Mouse (Mus musculus): ENCODE measurements around the gene Trp53i13. TPM values are rescaled to one million over a fixed set of nuclear protein-coding genes. Genes with fewer than 3 reads are reported as not detected.

Gene Trp53i13
- polyA plus RNA-seq, 1 experiment from 2014 or later, result 23.5 TPM

GRCm38 (mm10) chr11:77516553-77517425, 1.0 kb upstream of the Trp53i13 start:
- no peak for ATAC-seq (ENCODE audit: extremely low read depth, insufficient number of reproducible peaks, low FRiP score, low TSS enrichment)
- Histone ChIP-seq H3K4me2 (no peak overlapping the region), H3K9me3 (no peaks in the 10 kb centered on the region), H3K36me3 (no peaks in the 10 kb centered on the region), H3K27me3 (replicated peaks) (peaks cover 34% of the 10 kb centered on the region), H3K27ac (replicated peaks) (no peak overlapping the region), H3K9ac (no peak overlapping the region), H3K4me3 (no peak overlapping the region), H3K4me1 (peaks cover 38% of the 10 kb centered on the region)
- WGBS, result 74% methylated on average over 5 of the region's 5 CpGs

- ATAC-seq (ENCODE audit: extremely low read depth, insufficient number of reproducible peaks, low FRiP score, low TSS enrichment), result 0 out of 2 replicates have a peak, but pooled peaks have one; percentile 32
- peak within 1 kb of the TSS; percentile 75 for H3K4me3 ChIP-seq
- H3K27me3 ChIP-seq (replicated peaks), result peaks cover 34% of the 10 kb centered on the region
- H3K4me1 ChIP-seq, result peaks cover 40% of the 10 kb centered on the region
- under 1% methylated on average over 60 of the region's 72 CpGs for WGBS
- H3K4me2 ChIP-seq, result peak within 1 kb of the TSS; percentile 86
- H3K9ac ChIP-seq, result peak within 1 kb of the TSS; percentile 82
- no peaks in the 10 kb centered on the region for H3K9me3 ChIP-seq
- H3K36me3 ChIP-seq, result peaks cover 7% of the 10 kb centered on the region
- peak within 1 kb of the TSS; percentile 71 for H3K27ac ChIP-seq (replicated peaks)
Observed at GRCm38 (mm10) chr11:77514832-77515636, 746 bp downstream of the Trp53i13 start, which contains the start of gene Abhd15. Abhd15 (plus strand) TSS chr11:77515121.

- peak overlapping the region; percentile 86 for H3K4me2 ChIP-seq
- H3K36me3 ChIP-seq, result peaks cover 13% of the 10 kb centered on the region
- WGBS, result 2% methylated on average over 19 of the region's 19 CpGs
- H3K4me1 ChIP-seq, result peaks cover 40% of the 10 kb centered on the region
- H3K27ac ChIP-seq (replicated peaks), result peak overlapping the region; percentile 48
- peak overlapping the region; percentile 82 for H3K9ac ChIP-seq
- no peaks in the 10 kb centered on the region for H3K9me3 ChIP-seq
- H3K4me3 ChIP-seq, result peak overlapping the region; percentile 75
- peaks cover 34% of the 10 kb centered on the region for H3K27me3 ChIP-seq (replicated peaks)
- no peak for ATAC-seq (ENCODE audit: extremely low read depth, insufficient number of reproducible peaks, low FRiP score, low TSS enrichment)
Observed at GRCm38 (mm10) chr11:77514281-77514831, 1.4 kb downstream of the Trp53i13 start.

GRCm38 (mm10) chr11:77513811-77514170, 2.0 kb downstream of the Trp53i13 start:
- 7% methylated on average over 10 of the region's 10 CpGs for WGBS
- ATAC-seq (ENCODE audit: extremely low read depth, insufficient number of reproducible peaks, low FRiP score, low TSS enrichment), result no peak
- H3K4me3 ChIP-seq, result peak overlapping the region; percentile 75

GRCm38 (mm10) chr11:77512891-77513810, 2.6 kb downstream of the Trp53i13 start:
- under 1% methylated on average over 62 of the region's 84 CpGs for WGBS

More at GRCm38 (mm10) chr11:77513811-77514170, 2.0 kb downstream of the Trp53i13 start:
- H3K4me1 ChIP-seq, result peaks cover 42% of the 10 kb centered on the region
- peak overlapping the region; percentile 86 for H3K4me2 ChIP-seq
- H3K27me3 ChIP-seq (replicated peaks), result peaks cover 33% of the 10 kb centered on the region
- H3K9ac ChIP-seq, result peak overlapping the region; percentile 82
- peak overlapping the region; percentile 71 for H3K27ac ChIP-seq (replicated peaks)
- no peaks in the 10 kb centered on the region for H3K9me3 ChIP-seq
- H3K36me3 ChIP-seq, result peaks cover 18% of the 10 kb centered on the region

GRCm38 (mm10) chr11:77511336-77511735, 4.4 kb downstream of the Trp53i13 start:
- WGBS, result 73% methylated on average over 5 of the region's 5 CpGs
- ATAC-seq (ENCODE audit: extremely low read depth, insufficient number of reproducible peaks, low FRiP score, low TSS enrichment), result no peak
- H3K4me2 ChIP-seq, result no peak overlapping the region
- peaks cover 51% of the 10 kb centered on the region for H3K4me1 ChIP-seq
- no peak overlapping the region for H3K4me3 ChIP-seq
- no peaks in the 10 kb centered on the region for H3K9me3 ChIP-seq
- peaks cover 37% of the 10 kb centered on the region for H3K36me3 ChIP-seq
- peaks cover 10% of the 10 kb centered on the region for H3K27me3 ChIP-seq (replicated peaks)
- H3K9ac ChIP-seq, result no peak overlapping the region
- H3K27ac ChIP-seq (replicated peaks), result no peak overlapping the region

More at GRCm38 (mm10) chr11:77512891-77513810, 2.6 kb downstream of the Trp53i13 start:
- H3K4me1 ChIP-seq, result peaks cover 47% of the 10 kb centered on the region
- peak overlapping the region; percentile 75 for H3K4me3 ChIP-seq
- H3K27me3 ChIP-seq (replicated peaks), result peaks cover 26% of the 10 kb centered on the region
- H3K4me2 ChIP-seq, result peak overlapping the region; percentile 86
- no peaks in the 10 kb centered on the region for H3K9me3 ChIP-seq
- peak overlapping the region; percentile 90 for H3K9ac ChIP-seq
- H3K36me3 ChIP-seq, result peaks cover 22% of the 10 kb centered on the region
- peak; percentile 75 for ATAC-seq (ENCODE audit: extremely low read depth, insufficient number of reproducible peaks, low FRiP score, low TSS enrichment)
- peak overlapping the region; percentile 81 for H3K27ac ChIP-seq (replicated peaks)

GRCm38 (mm10) chr11:77508068-77509021, 7.4 kb downstream of the Trp53i13 start:
- Histone ChIP-seq H3K4me2 (peak overlapping the region; percentile 76), H3K36me3 (peaks cover 67% of the 10 kb centered on the region), H3K9me3 (no peaks in the 10 kb centered on the region), H3K9ac (peak overlapping the region; percentile 81), H3K27me3 (replicated peaks) (no peaks in the 10 kb centered on the region), H3K27ac (replicated peaks) (peak overlapping the region; percentile 56), H3K4me1 (peaks cover 26% of the 10 kb centered on the region), H3K4me3 (peak overlapping the region; percentile 53)
- WGBS, result 18% methylated on average over 49 of the region's 49 CpGs
- ATAC-seq (ENCODE audit: extremely low read depth, insufficient number of reproducible peaks, low FRiP score, low TSS enrichment), result peak; percentile 53; the same call in 1 of the 2 replicates

GRCm38 (mm10) chr11:77507426-77507825, 8.4 kb downstream of the Trp53i13 start:
- Histone ChIP-seq H3K4me1 (peaks cover 32% of the 10 kb centered on the region), H3K4me2 (no peak overlapping the region), H3K4me3 (no peak overlapping the region), H3K9me3 (no peaks in the 10 kb centered on the region), H3K36me3 (peaks cover 77% of the 10 kb centered on the region), H3K27me3 (replicated peaks) (no peaks in the 10 kb centered on the region), H3K27ac (replicated peaks) (0 out of 2 replicates have a peak overlapping the region, but pooled peaks have one; percentile 26), H3K9ac (no peak overlapping the region)
- no peak for ATAC-seq (ENCODE audit: extremely low read depth, insufficient number of reproducible peaks, low FRiP score, low TSS enrichment)
- WGBS, result 65% methylated on average over 4 of the region's 4 CpGs

GRCm38 (mm10) chr11:77506941-77507340, 8.8 kb downstream of the Trp53i13 start:
- no peak overlapping the region for H3K9ac ChIP-seq
- no peak overlapping the region for H3K4me3 ChIP-seq
- no peak overlapping the region for H3K27ac ChIP-seq (replicated peaks)
- 82% methylated on average over 6 of the region's 6 CpGs for WGBS
- H3K36me3 ChIP-seq, result peaks cover 81% of the 10 kb centered on the region
- H3K27me3 ChIP-seq (replicated peaks), result no peaks in the 10 kb centered on the region
- no peaks in the 10 kb centered on the region for H3K9me3 ChIP-seq
- H3K4me2 ChIP-seq, result no peak overlapping the region
- H3K4me1 ChIP-seq, result peaks cover 28% of the 10 kb centered on the region
- no peak for ATAC-seq (ENCODE audit: extremely low read depth, insufficient number of reproducible peaks, low FRiP score, low TSS enrichment)

Measured in heart, embryonic 13.5 days (tissue).